Mouse (Mus musculus): ENCODE data around the gene Dmbt1. TPM values are rescaled to one million over a fixed set of nuclear protein-coding genes. Genes with fewer than 3 reads are reported as not detected.

The Dmbt1 gene
- not detected for total RNA-seq (2021)
- long read RNA-seq, experiment 1 = 0 reads
- long read RNA-seq, experiment 2 = 0 reads

GRCm38 (mm10) chr7:131031755-131032154 lies at the start of gene Dmbt1:
Gene Dmbt1 (plus strand): TSS chr7:131032053.
- intact Hi-C loops (cut with DNase I) = no loop called here
- H3K4me3 ChIP-seq = no peak within 1 kb of the TSS
- no peak for TF ChIP-seq CTCF (IDR thresholded peaks at IDR 0.05)

GRCm38 (mm10) chr7:130982371-130982770 lies 49.5 kb upstream of the Dmbt1 start:
- no peak for TF ChIP-seq CTCF (IDR thresholded peaks at IDR 0.05)
- no peak for DNase-seq (ENCODE audit: extremely low spot score in 1 of 2, low spot score in 2 of 2)
- H3K4me3 ChIP-seq = no peak overlapping the region
- intact Hi-C loops (cut with DNase I) = no loop called here
- no peak overlapping the region for H3K27ac ChIP-seq

More at GRCm38 (mm10) chr7:131031755-131032154, at the start of gene Dmbt1:
- no peak for DNase-seq (ENCODE audit: extremely low spot score in 1 of 2, low spot score in 2 of 2)
- no peak within 1 kb of the TSS for H3K27ac ChIP-seq

- no peak overlapping the region for H3K27ac ChIP-seq
- TF ChIP-seq CTCF (IDR thresholded peaks at IDR 0.05) = no peak; the same call in 1 of the 2 replicates
- intact Hi-C loops (cut with DNase I) = no loop called here
- DNase-seq (ENCODE audit: extremely low spot score in 1 of 2, low spot score in 2 of 2) = no peak
- no peak overlapping the region for H3K4me3 ChIP-seq
Observed at GRCm38 (mm10) chr7:130982881-130983280, 49.0 kb upstream of the Dmbt1 start.

- intact Hi-C loops (cut with DNase I) = no loop called here
- no peak overlapping the region for H3K4me3 ChIP-seq
- TF ChIP-seq CTCF (IDR thresholded peaks at IDR 0.05) = no peak
- DNase-seq (ENCODE audit: extremely low spot score in 1 of 2, low spot score in 2 of 2) = no peak
- no peak overlapping the region for H3K27ac ChIP-seq
Observed at GRCm38 (mm10) chr7:130984294-130984693, 47.6 kb upstream of the Dmbt1 start.

- intact Hi-C loops (cut with DNase I) = no loop called here
- Histone ChIP-seq H3K27ac (no peak overlapping the region), H3K4me3 (no peak overlapping the region)
- no peak for DNase-seq (ENCODE audit: extremely low spot score in 1 of 2, low spot score in 2 of 2)
- no peak for TF ChIP-seq CTCF (IDR thresholded peaks at IDR 0.05)
Observed at GRCm38 (mm10) chr7:130985193-130985592, 46.7 kb upstream of the Dmbt1 start.

GRCm38 (mm10) chr7:130985716-130986115 lies 46.1 kb upstream of the Dmbt1 start:
- TF ChIP-seq CTCF (IDR thresholded peaks at IDR 0.05) = no peak
- H3K4me3 ChIP-seq = no peak overlapping the region
- no peak overlapping the region for H3K27ac ChIP-seq
- intact Hi-C loops (cut with DNase I) = no loop called here
- no peak for DNase-seq (ENCODE audit: extremely low spot score in 1 of 2, low spot score in 2 of 2)

GRCm38 (mm10) chr7:130988146-130988545 lies 43.7 kb upstream of the Dmbt1 start:
- no peak overlapping the region for H3K4me3 ChIP-seq
- TF ChIP-seq CTCF (IDR thresholded peaks at IDR 0.05) = no peak
- no peak for DNase-seq (ENCODE audit: extremely low spot score in 1 of 2, low spot score in 2 of 2)

GRCm38 (mm10) chr7:130989371-130989770 lies 42.5 kb upstream of the Dmbt1 start:
- no peak overlapping the region for H3K27ac ChIP-seq
- TF ChIP-seq CTCF (IDR thresholded peaks at IDR 0.05) = no peak
- intact Hi-C loops (cut with DNase I) = no loop called here
- no peak for DNase-seq (ENCODE audit: extremely low spot score in 1 of 2, low spot score in 2 of 2)
- H3K4me3 ChIP-seq = no peak overlapping the region

More at GRCm38 (mm10) chr7:130988146-130988545, 43.7 kb upstream of the Dmbt1 start:
- H3K27ac ChIP-seq = no peak overlapping the region
- intact Hi-C loops (cut with DNase I) = no loop called here

GRCm38 (mm10) chr7:130991174-130991789 lies 40.6 kb upstream of the Dmbt1 start:
- no peak overlapping the region for H3K4me3 ChIP-seq
- DNase-seq (ENCODE audit: extremely low spot score in 1 of 2, low spot score in 2 of 2) = no peak
- no peak for TF ChIP-seq CTCF (IDR thresholded peaks at IDR 0.05)
- intact Hi-C loops (cut with DNase I) = loop anchor here (5.0 kb wide), 1 partner anchor 51 kb away; no protein-coding TSS in a partner anchor
- H3K27ac ChIP-seq = no peak overlapping the region

GRCm38 (mm10) chr7:130993907-130994306 lies 37.9 kb upstream of the Dmbt1 start:
- H3K4me3 ChIP-seq = no peak overlapping the region
- DNase-seq (ENCODE audit: extremely low spot score in 1 of 2, low spot score in 2 of 2) = no peak
- intact Hi-C loops (cut with DNase I) = loop anchor here (5.0 kb wide), 1 partner anchor 48 kb away; no protein-coding TSS in a partner anchor
- no peak overlapping the region for H3K27ac ChIP-seq
- TF ChIP-seq CTCF (IDR thresholded peaks at IDR 0.05) = peak; percentile 87

- DNase-seq (ENCODE audit: extremely low spot score in 1 of 2, low spot score in 2 of 2) = no peak
- no peak overlapping the region for H3K27ac ChIP-seq
- intact Hi-C loops (cut with DNase I) = no loop called here
- TF ChIP-seq CTCF (IDR thresholded peaks at IDR 0.05) = no peak
- H3K4me3 ChIP-seq = no peak overlapping the region
Observed at GRCm38 (mm10) chr7:131001976-131002726, 29.7 kb upstream of the Dmbt1 start.

- H3K4me3 ChIP-seq = no peak overlapping the region
- TF ChIP-seq CTCF (IDR thresholded peaks at IDR 0.05) = no peak
- H3K27ac ChIP-seq = no peak overlapping the region
- intact Hi-C loops (cut with DNase I) = no loop called here
- no peak for DNase-seq (ENCODE audit: extremely low spot score in 1 of 2, low spot score in 2 of 2)
Observed at GRCm38 (mm10) chr7:131004071-131004470, 27.8 kb upstream of the Dmbt1 start.
